Mouse (Mus musculus) intestine, postnatal 0 days (tissue): Measurements from ENCODE around the gene Aim2. TPM values are rescaled to one million over a fixed set of nuclear protein-coding genes. Genes with fewer than 3 reads are reported as not detected.

Source experiments
- ATAC-seq: fragments of 200-750 bp; cut with Nextera tagmentation; 2 replicates; pipeline ENCODE4 v1.8.0; 2017; ENCODE audit warnings: mild to moderate bottlenecking, moderate TSS enrichment, moderate library complexity
- H3K27ac ChIP-seq: fragments of 300-500 bp; sonication (generic); 2 replicates; pipeline ENCODE4 v1.5.1; 2014; ENCODE audit warnings: mild to moderate bottlenecking, low read depth, low read length, moderate library complexity
- H3K27me3 ChIP-seq: fragments of 300-500 bp; sonication (generic); replicated peaks from 2 replicates; pipeline ENCODE4 v1.6.1; 2014; ENCODE audit warnings: low read length, mixed read lengths; ENCODE audit not compliant: control insufficient read depth, insufficient read depth
- H3K36me3 ChIP-seq: fragments of 300-500 bp; sonication (generic); 2 replicates; pipeline ENCODE4 v1.6.1; 2014; ENCODE audit warnings: mild to moderate bottlenecking, moderate library complexity; ENCODE audit not compliant: control insufficient read depth, insufficient read depth
- H3K4me1 ChIP-seq: fragments of 300-500 bp; sonication (generic); replicated peaks from 2 replicates; pipeline ENCODE4 v1.6.1; 2014; ENCODE audit warnings: antibody characterized with exemption, low read length, mixed read lengths; ENCODE audit not compliant: control insufficient read depth, insufficient read depth
- H3K4me2 ChIP-seq: fragments of 300-500 bp; sonication (generic); replicated peaks from 2 replicates; pipeline ENCODE4 v1.6.1; 2014; ENCODE audit warnings: low read depth, mild to moderate bottlenecking, moderate library complexity
- H3K4me3 ChIP-seq: fragments of 300-500 bp; sonication (generic); 2 replicates; pipeline ENCODE4 v1.5.1; 2014; ENCODE audit warnings: low read depth, low read length
- H3K9ac ChIP-seq: fragments of 300-500 bp; sonication (generic); 2 replicates; pipeline ENCODE4 v1.6.1; 2014; ENCODE audit warnings: mild to moderate bottlenecking, low read depth, low read length
- H3K9me3 ChIP-seq: fragments of 300-500 bp; sonication (generic); 2 replicates; pipeline ENCODE4 v1.6.1; 2016; ENCODE audit warnings: mixed run types; ENCODE audit not compliant: control insufficient read depth
- CTCF ChIP-seq: sonication (generic); IDR thresholded peaks from 2 replicates; pipeline ENCODE4 v1.5.1; 2016; ENCODE audit warnings: low read depth, mild to moderate bottlenecking, control low read depth, antibody characterized with exemption, moderate library complexity
- WGBS: fragments of 180-500 bp; shearing (Covaris S2); extraction: QIAGEN DNeasy Blood & Tissue Kit; methylation state at CpG from one replicate; pipeline ENCODE4 v1.1.7; 2014; 5-methylcytosine and 5-hydroxymethylcytosine counted together
- polyA plus RNA-seq: library from polyadenylated mRNA; unstranded; fragments of >200 nt; fragmentation: Nextera tagmentation; extraction: Ambion mirVana; gene quantifications from 2 replicates; pipeline ENCODE4 v1.2.1, GENCODE M21; 2015

Aim2 gene
- polyA plus RNA-seq, 1 experiment from 2014 or later: 3.1 TPM

- no peaks in the 10 kb centered on the region for H3K36me3 ChIP-seq
- H3K9me3 ChIP-seq: no peaks in the 10 kb centered on the region
- 78% methylated on average over 6 of the region's 6 CpGs for WGBS
- no peak for TF ChIP-seq CTCF
- H3K4me2 ChIP-seq: no peak overlapping the region
- H3K27ac ChIP-seq: no peak overlapping the region
- no peak overlapping the region for H3K9ac ChIP-seq
- no peak for ATAC-seq
- H3K27me3 ChIP-seq: peaks cover 12% of the 10 kb centered on the region
- no peaks in the 10 kb centered on the region for H3K4me1 ChIP-seq
- no peak overlapping the region for H3K4me3 ChIP-seq
Measured at GRCm38 (mm10) chr1:173371586-173371985, 20.9 kb downstream of the Aim2 start.

GRCm38 (mm10) chr1:173374020-173374419 lies 23.3 kb downstream of the Aim2 start:
- Histone ChIP-seq H3K4me2 (no peak overlapping the region), H3K27ac (no peak overlapping the region), H3K9ac (no peak overlapping the region), H3K36me3 (no peaks in the 10 kb centered on the region), H3K27me3 (no peaks in the 10 kb centered on the region), H3K9me3 (no peaks in the 10 kb centered on the region), H3K4me1 (no peaks in the 10 kb centered on the region), H3K4me3 (no peak overlapping the region)
- no peak for TF ChIP-seq CTCF
- 75% methylated on average over 7 of the region's 7 CpGs for WGBS
- ATAC-seq: no peak

GRCm38 (mm10) chr1:173377380-173378112 lies 26.9 kb downstream of the Aim2 start:
- H3K9me3 ChIP-seq: no peaks in the 10 kb centered on the region
- no peak overlapping the region for H3K4me3 ChIP-seq
- no peaks in the 10 kb centered on the region for H3K36me3 ChIP-seq
- H3K4me1 ChIP-seq: no peaks in the 10 kb centered on the region
- peak; percentile 93 for TF ChIP-seq CTCF
- no peak overlapping the region for H3K27ac ChIP-seq
- no peaks in the 10 kb centered on the region for H3K27me3 ChIP-seq
- 27% methylated on average over 13 of the region's 13 CpGs for WGBS
- ATAC-seq: no peak
- no peak overlapping the region for H3K4me2 ChIP-seq
- H3K9ac ChIP-seq: no peak overlapping the region

- 86% methylated on average over 6 of the region's 6 CpGs for WGBS
- no peaks in the 10 kb centered on the region for H3K4me1 ChIP-seq
- no peak for ATAC-seq
- H3K9me3 ChIP-seq: no peaks in the 10 kb centered on the region
- no peak for TF ChIP-seq CTCF
- H3K36me3 ChIP-seq: no peaks in the 10 kb centered on the region
- H3K27ac ChIP-seq: no peak overlapping the region
- H3K4me3 ChIP-seq: no peak overlapping the region
- H3K27me3 ChIP-seq: no peaks in the 10 kb centered on the region
- H3K4me2 ChIP-seq: no peak overlapping the region
- no peak overlapping the region for H3K9ac ChIP-seq
Measured at GRCm38 (mm10) chr1:173381436-173381835, 30.8 kb downstream of the Aim2 start.

GRCm38 (mm10) chr1:173389431-173389830 lies 38.8 kb downstream of the Aim2 start:
- H3K4me1 ChIP-seq: no peaks in the 10 kb centered on the region
- H3K4me3 ChIP-seq: no peak overlapping the region
- 26% methylated on average over 3 of the region's 3 CpGs for WGBS
- no peak overlapping the region for H3K9ac ChIP-seq
- no peak for ATAC-seq
- H3K27ac ChIP-seq: no peak overlapping the region
- no peaks in the 10 kb centered on the region for H3K27me3 ChIP-seq
- no peaks in the 10 kb centered on the region for H3K9me3 ChIP-seq
- H3K36me3 ChIP-seq: no peaks in the 10 kb centered on the region
- no peak for TF ChIP-seq CTCF
- no peak overlapping the region; the same call in 1 of the 2 replicates for H3K4me2 ChIP-seq

- 18% methylated on average over 13 of the region's 13 CpGs for WGBS
- Histone ChIP-seq H3K4me1 (no peaks in the 10 kb centered on the region), H3K9me3 (no peaks in the 10 kb centered on the region), H3K36me3 (no peaks in the 10 kb centered on the region), H3K4me2 (peak overlapping the region; percentile 27; the same call in 1 of the 2 replicates), H3K9ac (no peak overlapping the region), H3K4me3 (no peak overlapping the region), H3K27ac (no peak overlapping the region), H3K27me3 (no peaks in the 10 kb centered on the region)
- ATAC-seq: no peak
- no peak for TF ChIP-seq CTCF
Measured at GRCm38 (mm10) chr1:173389901-173390401, 39.3 kb downstream of the Aim2 start.
